Mouse (Mus musculus): ENCODE data around the gene Gm17689.

Gene Gm17689

DNA sequence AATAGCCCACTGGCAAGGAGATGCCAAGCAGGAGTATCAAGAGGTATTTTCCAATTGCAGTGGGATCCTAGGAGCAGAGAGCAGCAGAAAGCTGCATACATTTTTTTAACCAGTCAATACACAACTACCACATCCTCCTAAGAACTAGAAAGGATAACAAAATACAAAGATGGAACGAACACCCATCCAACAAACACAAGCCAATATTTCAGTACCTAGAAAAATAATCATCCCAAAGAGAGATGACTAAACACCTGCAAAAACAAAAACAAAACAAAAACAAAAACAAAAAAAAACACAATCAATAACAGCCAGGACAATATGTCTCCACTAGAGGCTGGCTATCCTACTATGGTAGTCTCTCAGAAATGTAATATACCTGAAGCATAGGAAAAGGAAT lies at the start of gene Gm17689:
TSS of gene Gm17689 (minus strand) at position 101 of the 400 bp plus-strand sequence.
- DNase-seq, result no peak

DNA sequence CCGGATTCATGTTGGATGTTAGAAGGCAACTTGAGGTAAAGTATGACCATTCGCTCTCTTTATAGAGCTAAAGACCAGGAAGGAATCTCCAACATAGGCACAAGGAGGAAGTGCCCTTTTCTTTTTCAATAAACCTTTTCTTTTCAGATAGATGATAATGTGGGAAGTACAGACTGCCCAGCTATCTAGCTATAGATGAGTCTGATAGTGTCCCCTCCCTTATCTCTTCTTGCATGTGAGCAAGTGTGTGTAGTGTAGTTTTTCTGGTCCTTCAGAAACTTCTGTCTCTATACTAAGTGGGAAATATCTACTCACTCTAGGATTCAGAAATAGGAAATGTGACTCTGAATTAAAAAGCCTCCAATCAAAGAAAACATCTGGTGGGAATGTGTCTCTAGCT lies 40.6 kb downstream of the Gm17689 start, which contains the start of gene Gm5615:
TSS of gene Gm5615 (minus strand) at position 101 of the 400 bp plus-strand sequence.
- DNase-seq, result no peak
